Mouse (Mus musculus) lung, embryonic 15.5 days (tissue): ENCODE results near the gene Marc2. TPM values are rescaled to one million over a fixed set of nuclear protein-coding genes. Genes with fewer than 3 reads are reported as not detected.
A peak's percentile ranks its signal among the peaks of the same experiment; 100 is the strongest.

Experiments
- ATAC-seq: fragments of 200-750 bp; cut with Nextera tagmentation; 2 replicates; pipeline ENCODE4 v1.8.0; 2017; ENCODE audit warnings: moderate number of reproducible peaks, borderline replicate concordance; ENCODE audit not compliant: low FRiP score, low TSS enrichment; ENCODE audit errors: extremely low read depth
- H3K27ac ChIP-seq: fragments of 300-500 bp; sonication (generic); 2 replicates; pipeline ENCODE4 v1.5.1; 2015; ENCODE audit warnings: moderate library complexity, mild to moderate bottlenecking, inconsistent platforms
- H3K27me3 ChIP-seq: fragments of 300-500 bp; sonication (generic); 2 replicates; pipeline ENCODE4 v1.6.1; 2015; ENCODE audit warnings: inconsistent platforms
- H3K36me3 ChIP-seq: fragments of 300-500 bp; sonication (generic); 2 replicates; pipeline ENCODE4 v1.6.1; 2015; ENCODE audit warnings: inconsistent platforms
- H3K4me1 ChIP-seq: fragments of 300-500 bp; sonication (generic); 2 replicates; pipeline ENCODE4 v1.6.1; 2015; ENCODE audit warnings: inconsistent platforms
- H3K4me2 ChIP-seq: fragments of 300-500 bp; sonication (generic); 2 replicates; pipeline ENCODE4 v1.6.1; 2015; ENCODE audit warnings: inconsistent platforms, mild to moderate bottlenecking, moderate library complexity
- H3K4me3 ChIP-seq: fragments of 300-500 bp; sonication (generic); 2 replicates; pipeline ENCODE4 v1.5.1; 2015; ENCODE audit warnings: mild to moderate bottlenecking, inconsistent platforms
- H3K9ac ChIP-seq: fragments of 300-500 bp; sonication (generic); 2 replicates; pipeline ENCODE4 v1.6.1; 2015; ENCODE audit warnings: inconsistent platforms
- H3K9me3 ChIP-seq: fragments of 300-500 bp; sonication (generic); 2 replicates; pipeline ENCODE4 v1.6.1; 2016; ENCODE audit warnings: inconsistent platforms
- WGBS: fragments of 180-500 bp; shearing (Covaris S2); methylation state at CpG from one replicate; pipeline ENCODE4 v1.1.7; 2015; 5-methylcytosine and 5-hydroxymethylcytosine counted together
- polyA plus RNA-seq: library from polyadenylated mRNA; unstranded; fragments of >200 nt; fragmentation: Nextera tagmentation; extraction: Ambion mirVana; gene quantifications from 2 replicates; pipeline ENCODE4 v1.2.1, GENCODE M21; 2015

The Marc2 gene
- polyA plus RNA-seq, 1 experiment from 2014 or later, result 150 TPM

DNA sequence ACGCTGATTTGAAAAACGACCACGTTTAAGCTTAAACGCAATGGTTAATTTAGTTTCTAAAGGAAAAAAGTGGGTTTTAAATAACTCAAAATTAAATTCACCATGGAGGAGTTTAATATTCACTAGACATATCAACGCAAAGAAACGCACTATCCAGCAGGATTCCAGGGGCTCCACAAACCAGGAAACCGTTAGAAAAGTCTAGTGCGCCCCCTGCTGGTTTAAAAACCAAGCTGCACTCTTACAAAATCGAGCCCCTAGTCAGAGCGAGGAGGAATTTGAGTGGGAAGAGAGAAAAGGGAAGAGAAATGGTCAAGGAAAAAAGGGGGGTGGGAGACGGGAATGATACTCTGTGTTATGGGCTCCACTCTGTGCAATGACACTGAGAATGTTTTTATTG, 21.2 kb downstream of the Marc2 start:
- 22% methylated on average over 11 of the region's 11 CpGs for WGBS
- Histone ChIP-seq H3K36me3 (peaks cover 16% of the 10 kb centered on the region; the same call in 1 of the 2 replicates), H3K4me1 (peaks cover 6% of the 10 kb centered on the region), H3K9me3 (no peaks in the 10 kb centered on the region), H3K9ac (no peak overlapping the region), H3K4me2 (peak overlapping the region; percentile 37; the same call in 1 of the 2 replicates), H3K27ac (no peak overlapping the region), H3K4me3 (no peak overlapping the region), H3K27me3 (no peaks in the 10 kb centered on the region)
- peak; percentile 36; the same call in 1 of the 2 replicates for ATAC-seq

GRCm38 (mm10) chr1:184824439-184824851, 21.8 kb downstream of the Marc2 start:
- no peak overlapping the region for H3K27ac ChIP-seq

GRCm38 (mm10) chr1:184822678-184823077, 23.6 kb downstream of the Marc2 start:
- no peaks in the 10 kb centered on the region for H3K27me3 ChIP-seq
- H3K9ac ChIP-seq, result no peak overlapping the region
- WGBS, result 19% methylated on average over 11 of the region's 11 CpGs
- no peak overlapping the region for H3K27ac ChIP-seq
- no peak for ATAC-seq
- no peaks in the 10 kb centered on the region for H3K9me3 ChIP-seq
- H3K4me1 ChIP-seq, result peaks cover 6% of the 10 kb centered on the region
- peaks cover 26% of the 10 kb centered on the region for H3K36me3 ChIP-seq
- H3K4me2 ChIP-seq, result no peak overlapping the region
- no peak overlapping the region for H3K4me3 ChIP-seq

More at GRCm38 (mm10) chr1:184824439-184824851, 21.8 kb downstream of the Marc2 start:
- no peak overlapping the region for H3K9ac ChIP-seq
- H3K4me2 ChIP-seq, result peak overlapping the region; percentile 37
- 0 out of 2 replicates have a peak, but pooled peaks cover 14% of the 10 kb centered on the region for H3K36me3 ChIP-seq
- 5% methylated on average over 12 of the region's 12 CpGs for WGBS
- H3K27me3 ChIP-seq, result no peaks in the 10 kb centered on the region
- H3K4me1 ChIP-seq, result peaks cover 6% of the 10 kb centered on the region
- no peaks in the 10 kb centered on the region for H3K9me3 ChIP-seq
- peak; percentile 82 for ATAC-seq
- no peak overlapping the region for H3K4me3 ChIP-seq

DNA sequence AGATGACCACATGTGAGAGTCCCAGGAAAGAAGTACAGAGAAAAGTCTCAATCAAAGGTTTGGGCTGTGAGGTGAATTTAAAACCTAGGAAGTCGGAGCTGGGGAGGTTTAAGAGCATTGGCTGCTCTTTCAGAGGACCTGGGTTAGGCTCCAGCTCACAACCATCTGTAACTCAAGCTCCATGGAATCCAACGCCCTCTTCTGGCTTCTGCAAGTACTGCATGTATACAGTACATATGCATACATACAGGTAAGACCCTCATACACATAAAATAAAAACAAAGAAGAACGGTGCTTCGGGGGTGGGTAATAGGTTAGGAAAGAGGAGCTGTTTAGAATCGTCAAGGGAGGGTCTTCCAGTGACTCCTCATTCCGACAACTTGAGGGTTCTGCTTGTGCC, 28.5 kb downstream of the Marc2 start:
- Histone ChIP-seq H3K27me3 (no peaks in the 10 kb centered on the region), H3K4me1 (no peaks in the 10 kb centered on the region), H3K27ac (no peak overlapping the region), H3K36me3 (peaks cover 43% of the 10 kb centered on the region), H3K4me2 (no peak overlapping the region), H3K9me3 (no peaks in the 10 kb centered on the region), H3K4me3 (no peak overlapping the region), H3K9ac (no peak overlapping the region)
- ATAC-seq, result no peak
- 77% methylated on average over 6 of the region's 6 CpGs for WGBS

- Histone ChIP-seq H3K36me3 (peaks cover 15% of the 10 kb centered on the region), H3K4me1 (peaks cover 8% of the 10 kb centered on the region), H3K4me3 (no peak overlapping the region), H3K9me3 (no peaks in the 10 kb centered on the region), H3K27me3 (peaks cover 36% of the 10 kb centered on the region), H3K9ac (no peak overlapping the region), H3K27ac (no peak overlapping the region), H3K4me2 (no peak overlapping the region)
- ATAC-seq, result no peak
- WGBS, result 67% methylated on average over 8 of the region's 8 CpGs
These were observed 34.5 kb downstream of the Marc2 start for GRCm38 (mm10) chr1:184811716-184812250.

DNA sequence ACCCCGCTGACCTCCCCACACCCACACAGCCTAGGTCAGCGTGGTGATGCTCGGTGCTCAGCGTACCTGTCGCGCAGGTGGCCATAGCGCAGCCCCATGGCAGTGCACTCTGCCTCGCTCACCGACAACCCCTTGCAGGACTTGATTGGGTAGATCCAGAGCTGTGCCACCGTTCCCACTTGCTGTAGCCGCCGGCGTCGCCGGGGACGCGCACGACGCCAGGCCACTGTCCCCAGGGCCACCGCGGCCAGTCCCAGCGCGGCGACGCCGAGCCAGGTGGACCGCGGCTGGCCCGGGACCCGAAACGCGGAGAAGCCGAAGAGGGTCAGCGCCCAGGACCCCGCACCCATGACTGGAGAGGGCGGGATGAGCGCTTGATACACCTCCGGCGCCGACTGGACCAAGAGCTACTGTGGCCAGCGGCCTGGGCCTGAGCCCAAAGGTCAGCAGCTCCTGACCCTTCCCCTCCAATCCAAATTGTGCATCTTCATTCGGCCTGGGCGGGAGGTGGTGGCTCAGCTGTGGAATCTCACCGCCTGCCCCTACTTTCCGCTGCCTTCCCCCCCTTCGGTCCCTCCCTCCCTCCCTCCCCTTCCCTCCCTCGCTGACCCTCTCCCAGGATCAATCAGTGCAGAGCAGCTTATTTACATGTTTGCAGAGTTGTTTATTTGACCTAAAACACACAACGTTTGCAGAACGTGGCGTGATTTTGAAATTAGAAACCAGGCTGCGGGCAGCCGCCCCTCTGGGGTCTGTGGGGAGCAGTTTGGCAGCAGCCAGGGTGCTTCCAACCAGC, 35.3 kb downstream of the Marc2 start, which contains the start of gene Marc1:
Marc1 (minus strand) TSS at position 534 of the 796 bp plus-strand sequence.
- Histone ChIP-seq H3K4me3 (peak within 1 kb of the TSS; percentile 29), H3K27ac (no peak within 1 kb of the TSS), H3K9ac (0 out of 2 replicates have a peak within 1 kb of the TSS, but pooled peaks have one; percentile 11), H3K27me3 (peaks cover 36% of the 10 kb centered on the region), H3K4me1 (peaks cover 8% of the 10 kb centered on the region), H3K9me3 (no peaks in the 10 kb centered on the region), H3K4me2 (peak within 1 kb of the TSS; percentile 58), H3K36me3 (peaks cover 10% of the 10 kb centered on the region)
- WGBS, result 5% methylated on average over 52 of the region's 52 CpGs
- ATAC-seq, result peak; percentile 12; the same call in 1 of the 2 replicates

GRCm38 (mm10) chr1:184809578-184810001, 36.7 kb downstream of the Marc2 start:
- Histone ChIP-seq H3K4me3 (no peak overlapping the region), H3K4me1 (peaks cover 8% of the 10 kb centered on the region), H3K4me2 (no peak overlapping the region), H3K9me3 (no peaks in the 10 kb centered on the region), H3K9ac (no peak overlapping the region), H3K27me3 (peaks cover 36% of the 10 kb centered on the region), H3K27ac (no peak overlapping the region), H3K36me3 (peaks cover 7% of the 10 kb centered on the region; the same call in 1 of the 2 replicates)
- ATAC-seq, result no peak
- WGBS, result 61% methylated on average over 6 of the region's 6 CpGs

DNA sequence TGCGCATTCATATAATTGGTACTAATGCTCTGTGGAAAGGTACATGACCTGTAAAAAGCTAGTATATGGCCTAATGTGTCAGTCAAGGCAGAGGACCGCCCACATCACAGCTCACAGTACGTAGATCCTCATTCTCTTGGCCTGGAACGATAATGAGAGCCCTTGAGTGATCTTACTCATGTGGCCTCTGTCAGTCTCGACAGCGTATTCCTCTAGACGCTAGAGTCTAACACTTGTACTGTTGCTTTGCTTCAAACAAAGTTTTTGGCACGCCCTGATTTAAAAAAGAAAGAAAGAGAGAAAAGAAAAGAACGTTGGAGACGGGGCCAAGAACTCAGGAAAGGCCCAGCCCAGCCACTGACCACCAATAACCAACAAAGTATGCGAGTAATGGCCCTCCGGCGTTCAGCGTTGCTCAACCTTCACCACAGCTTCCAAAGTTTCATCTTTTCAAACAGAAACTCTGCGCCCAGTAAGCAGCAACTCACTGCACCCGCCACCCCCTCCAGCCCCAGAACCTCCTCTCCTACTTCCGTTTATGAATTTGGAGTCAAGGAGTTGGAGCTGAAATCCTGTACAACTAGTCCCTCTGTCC, 37.7 kb downstream of the Marc2 start:
- WGBS, result 82% methylated on average over 17 of the region's 17 CpGs
- H3K9me3 ChIP-seq, result no peaks in the 10 kb centered on the region

GRCm38 (mm10) chr1:184807627-184808417, 38.4 kb downstream of the Marc2 start:
- Histone ChIP-seq H3K9me3 (no peaks in the 10 kb centered on the region), H3K36me3 (0 out of 2 replicates have a peak, but pooled peaks cover 2% of the 10 kb centered on the region), H3K27ac (no peak overlapping the region), H3K4me2 (no peak overlapping the region), H3K27me3 (peaks cover 36% of the 10 kb centered on the region), H3K9ac (no peak overlapping the region), H3K4me1 (peaks cover 8% of the 10 kb centered on the region), H3K4me3 (no peak overlapping the region)
- no peak for ATAC-seq
- WGBS, result 49% methylated on average over 15 of the region's 15 CpGs

More for the DNA sequence above, 37.7 kb downstream of the Marc2 start:
- Histone ChIP-seq H3K4me3 (no peak overlapping the region), H3K27ac (no peak overlapping the region), H3K4me2 (no peak overlapping the region), H3K9ac (no peak overlapping the region), H3K27me3 (peaks cover 36% of the 10 kb centered on the region), H3K4me1 (peaks cover 8% of the 10 kb centered on the region), H3K36me3 (peaks cover 6% of the 10 kb centered on the region; the same call in 1 of the 2 replicates)
- ATAC-seq, result no peak

DNA sequence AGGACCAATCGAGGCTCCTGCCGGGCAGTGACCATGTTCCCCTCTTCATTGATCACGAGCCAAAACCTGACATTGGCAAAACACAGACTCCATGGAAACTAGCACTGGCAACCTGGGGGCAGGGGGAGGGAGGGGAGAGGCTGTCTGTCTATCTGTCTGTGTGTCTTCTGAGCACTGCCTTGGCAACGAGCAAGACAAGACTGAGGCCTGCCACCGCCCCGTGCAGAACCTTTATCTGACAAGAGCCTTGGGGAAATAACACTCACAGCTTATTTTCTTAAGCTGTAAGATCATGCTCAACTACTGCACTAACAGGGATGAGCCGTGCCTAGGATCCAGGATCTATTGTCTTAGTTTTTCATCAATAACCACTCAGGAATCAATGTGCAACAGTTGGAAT, 39.1 kb downstream of the Marc2 start:
- Histone ChIP-seq H3K9me3 (no peaks in the 10 kb centered on the region), H3K9ac (no peak overlapping the region), H3K4me3 (no peak overlapping the region), H3K27me3 (peaks cover 31% of the 10 kb centered on the region), H3K36me3 (no peaks in the 10 kb centered on the region), H3K4me1 (peaks cover 8% of the 10 kb centered on the region), H3K4me2 (no peak overlapping the region), H3K27ac (no peak overlapping the region)
- WGBS, result 46% methylated on average over 7 of the region's 7 CpGs
- ATAC-seq, result no peak

- Histone ChIP-seq H3K4me2 (no peak overlapping the region), H3K9ac (no peak overlapping the region), H3K27ac (no peak overlapping the region), H3K4me1 (peaks cover 3% of the 10 kb centered on the region), H3K9me3 (no peaks in the 10 kb centered on the region), H3K36me3 (no peaks in the 10 kb centered on the region), H3K4me3 (no peak overlapping the region), H3K27me3 (peaks cover 18% of the 10 kb centered on the region)
- 93% methylated on average over 4 of the region's 4 CpGs for WGBS
- no peak for ATAC-seq
These were observed 40.5 kb downstream of the Marc2 start for GRCm38 (mm10) chr1:184805749-184806148.
